Mouse (Mus musculus) right cerebral cortex, postnatal 36 days (tissue): ENCODE results near the gene Clec4b1.
"Not testable (repeated sequence)": the region's sequence is repeated elsewhere in the genome, so short reads cannot be mapped to it uniquely, and the experiment has no call there.

ENCODE experiments used
- DNase-seq, 2 experiments: peaks; one replicate each; pipeline ENCODE4 v3.0.0; 2022; ENCODE audit warnings: low spot score in 2 of 2, mixed read lengths in 1 of 2

Gene Clec4b1

GRCm38 (mm10) chr6:123049742-123050372 is at the start of gene Clec4b1:
Gene Clec4b1, plus strand, starts transcription at chr6:123049962.
- DNase-seq, result no peak

- not testable (repeated sequence) for DNase-seq
These were observed 45.1 kb upstream of the Clec4b1 start for GRCm38 (mm10) chr6:123004696-123005095.

GRCm38 (mm10) chr6:123005591-123005990 is 44.2 kb upstream of the Clec4b1 start:
- no peak for DNase-seq

- DNase-seq, result no peak
These were observed 45.5 kb downstream of the Clec4b1 start for GRCm38 (mm10) chr6:123095125-123095843.

- DNase-seq, result not testable (repeated sequence)
These were observed 56.4 kb downstream of the Clec4b1 start, which contains the start of gene Clec4a2 for GRCm38 (mm10) chr6:123106128-123106527. Gene Clec4a2, plus strand, starts transcription at chr6:123106428.
